Mouse (Mus musculus) CD8-positive naive resting alpha-beta T cell, adult 57 days (primary cell): ENCODE measurements around the gene Snx20. TPM values are rescaled to one million over a fixed set of nuclear protein-coding genes. Genes with fewer than 3 reads are reported as not detected.

ENCODE experiments used
- total RNA-seq: library from RNA; stranded (reverse); gene quantifications from one replicate; pipeline ENCODE4 v1.2.4, GENCODE M21; 2023

The Snx20 gene
- total RNA-seq: 55.5 TPM

DNA sequence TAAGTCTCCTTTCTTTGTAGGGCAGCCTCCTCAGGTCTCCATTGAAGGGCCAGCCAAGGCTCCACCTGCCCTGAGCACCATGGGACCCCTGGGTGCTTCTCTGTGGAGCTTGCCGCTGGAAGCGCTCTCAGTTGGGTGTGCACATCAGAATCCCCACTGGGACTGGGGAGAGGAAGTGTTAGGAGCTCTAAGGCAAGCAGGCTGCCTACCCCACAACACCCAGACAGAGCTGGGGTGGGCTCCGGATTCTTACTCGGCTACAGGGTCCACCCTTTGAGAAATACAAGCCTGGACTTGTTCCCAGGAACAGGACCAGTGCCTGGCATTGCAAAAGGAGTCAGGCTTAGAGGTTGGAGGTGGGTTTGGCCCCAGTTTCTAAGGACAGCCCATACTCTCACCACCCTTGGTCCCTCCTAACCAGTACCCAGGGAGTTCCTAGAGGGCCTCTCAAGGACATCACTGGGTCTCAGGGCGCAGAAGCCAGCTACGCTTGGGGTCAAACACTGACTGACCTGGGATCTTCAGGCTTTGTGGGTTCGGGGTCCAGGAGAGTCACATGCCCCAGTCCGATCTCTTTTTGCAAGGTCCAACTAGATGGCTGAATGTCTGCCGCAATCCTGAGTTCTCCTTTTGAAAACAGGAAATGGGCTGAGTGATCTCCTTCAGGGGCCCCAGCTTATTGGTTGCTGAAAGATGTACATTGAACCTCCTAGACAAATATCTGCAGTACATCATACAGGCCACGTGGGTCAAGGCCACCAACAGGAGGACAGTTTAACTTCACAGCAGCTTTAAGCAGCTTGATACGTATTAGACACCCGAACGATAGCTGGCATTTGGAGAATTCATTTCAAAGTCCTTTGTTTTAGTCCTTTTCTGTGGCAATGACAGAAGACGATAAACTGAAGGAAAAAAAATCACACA is at the start of gene Snx20:
TSS of gene Snx20 (minus strand) at position 655 of the 924 bp plus-strand sequence.

GRCm38 (mm10) chr8:88646837-88647778 is 11.2 kb upstream of the Snx20 start, which contains the start of gene Nod2:
TSS of gene Nod2 (plus strand) at chr8:88647315.

Other genes starting within 250 kb of the Snx20 start
- not detected for gene Nkd1, start 114.8 kb downstream of the Snx20 start, total RNA-seq
- gene Nod2, start 11.2 kb upstream of the Snx20 start, total RNA-seq: 0.73 TPM
- gene Cyld, start 60.9 kb upstream of the Snx20 start, total RNA-seq: 99.2 TPM